Mouse (Mus musculus) liver, embryonic 11.5 days (tissue): Measurements from ENCODE around the gene Cdc37l1. TPM values are rescaled to one million over a fixed set of nuclear protein-coding genes. Genes with fewer than 3 reads are reported as not detected.

ENCODE experiments used
- ATAC-seq: fragments of 200-750 bp; cut with Nextera tagmentation; replicated peaks from 2 replicates; pipeline ENCODE4 v1.8.0; 2017; ENCODE audit warnings: moderate number of reproducible peaks, mild to moderate bottlenecking, moderate TSS enrichment, moderate library complexity; ENCODE audit not compliant: low FRiP score
- DNase-seq: peaks from one replicate; pipeline ENCODE4 v3.0.0-alpha.2; 2017; ENCODE audit warnings: low spot score
- H3K27ac ChIP-seq: fragments of 300-500 bp; sonication (generic); 2 replicates; pipeline ENCODE4 v1.5.1; 2014; ENCODE audit warnings: mild to moderate bottlenecking, low read depth, low read length, control low read depth
- H3K27me3 ChIP-seq: fragments of 300-500 bp; sonication (generic); replicated peaks from 2 replicates; pipeline ENCODE4 v1.6.1; 2014; ENCODE audit warnings: low read length, mixed read lengths; ENCODE audit not compliant: control insufficient read depth, insufficient read depth
- H3K36me3 ChIP-seq: fragments of 300-500 bp; sonication (generic); 2 replicates; pipeline ENCODE4 v1.6.1; 2014; ENCODE audit warnings: mild to moderate bottlenecking, low read length, moderate library complexity, mixed read lengths; ENCODE audit not compliant: control insufficient read depth, insufficient read depth
- H3K4me1 ChIP-seq: fragments of 300-500 bp; sonication (generic); replicated peaks from 2 replicates; pipeline ENCODE4 v1.6.1; 2014; ENCODE audit warnings: low read length, mixed read lengths; ENCODE audit not compliant: control insufficient read depth, insufficient read depth
- H3K4me2 ChIP-seq: fragments of 300-500 bp; sonication (generic); 2 replicates; pipeline ENCODE4 v1.6.1; 2014; ENCODE audit warnings: mild to moderate bottlenecking, control low read depth, moderate library complexity
- H3K4me3 ChIP-seq: fragments of 300-500 bp; sonication (generic); 2 replicates; pipeline ENCODE4 v1.5.1; 2014; ENCODE audit warnings: low read depth, low read length, control low read depth
- H3K9ac ChIP-seq: fragments of 300-500 bp; sonication (generic); 2 replicates; pipeline ENCODE4 v1.6.1; 2014; ENCODE audit warnings: low read depth, low read length, control low read depth
- H3K9me3 ChIP-seq: fragments of 300-500 bp; sonication (generic); 2 replicates; pipeline ENCODE4 v1.6.1; 2016; ENCODE audit warnings: low read length, inconsistent platforms, mixed read lengths; ENCODE audit not compliant: control insufficient read depth
- WGBS: fragments of 180-500 bp; shearing (Covaris S2); extraction: QIAGEN DNeasy Blood & Tissue Kit; methylation state at CpG from one replicate; pipeline ENCODE4 v1.1.7; 2014; 5-methylcytosine and 5-hydroxymethylcytosine counted together
- polyA plus RNA-seq: library from polyadenylated mRNA; unstranded; fragments of >200 nt; fragmentation: Nextera tagmentation; extraction: Ambion mirVana; gene quantifications from 2 replicates; pipeline ENCODE4 v1.2.1, GENCODE M21; 2014

Cdc37l1 gene
- 27.9 and 29.6 TPM in 2 replicates for polyA plus RNA-seq

DNA sequence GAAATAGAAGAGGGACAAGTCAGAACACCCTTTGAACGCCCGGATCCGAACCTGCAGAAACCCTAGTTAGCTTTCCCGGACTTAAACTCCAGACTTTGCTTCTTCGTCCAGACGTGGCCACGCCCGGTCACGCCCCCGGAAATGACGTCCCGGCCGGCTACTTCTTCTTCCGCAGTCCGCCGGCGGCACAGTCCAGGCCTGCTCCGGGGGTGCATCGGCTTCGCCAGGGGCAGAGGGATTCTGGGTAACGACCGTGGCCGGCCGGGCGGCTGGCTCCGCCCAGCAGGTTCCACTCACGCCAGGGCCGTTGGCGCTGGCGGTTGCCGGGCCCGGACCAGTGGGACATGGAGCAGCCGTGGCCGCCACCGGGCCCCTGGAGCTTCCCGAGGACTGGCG lies at the start of gene Cdc37l1:
Gene Cdc37l1, plus strand, starts transcription at position 159 of the 396 bp plus-strand sequence.
- Histone ChIP-seq H3K4me2 (peak within 1 kb of the TSS; percentile 86), H3K4me3 (peak within 1 kb of the TSS; percentile 84), H3K4me1 (peaks cover 12% of the 10 kb centered on the region), H3K9ac (peak within 1 kb of the TSS; percentile 92), H3K9me3 (no peaks in the 10 kb centered on the region), H3K27ac (peak within 1 kb of the TSS; percentile 80), H3K36me3 (peaks cover 7% of the 10 kb centered on the region; the same call in 1 of the 2 replicates), H3K27me3 (no peaks in the 10 kb centered on the region)
- WGBS = under 1% methylated on average over 37 of the region's 37 CpGs
- ATAC-seq (peak; percentile 99), DNase-seq (peak; percentile 99)

GRCm38 (mm10) chr19:28941271-28941670 lies 48.9 kb upstream of the Cdc37l1 start:
- no peaks in the 10 kb centered on the region for H3K27me3 ChIP-seq
- no peak overlapping the region for H3K4me3 ChIP-seq
- H3K4me2 ChIP-seq = no peak overlapping the region
- 67% methylated on average over 4 of the region's 4 CpGs for WGBS
- H3K36me3 ChIP-seq = no peaks in the 10 kb centered on the region
- no peak overlapping the region for H3K27ac ChIP-seq
- no peaks in the 10 kb centered on the region for H3K9me3 ChIP-seq
- 0 out of 2 replicates have a peak, but pooled peaks cover 3% of the 10 kb centered on the region for H3K4me1 ChIP-seq
- DNase-seq (no peak), ATAC-seq (no peak)
- H3K9ac ChIP-seq = no peak overlapping the region

DNA sequence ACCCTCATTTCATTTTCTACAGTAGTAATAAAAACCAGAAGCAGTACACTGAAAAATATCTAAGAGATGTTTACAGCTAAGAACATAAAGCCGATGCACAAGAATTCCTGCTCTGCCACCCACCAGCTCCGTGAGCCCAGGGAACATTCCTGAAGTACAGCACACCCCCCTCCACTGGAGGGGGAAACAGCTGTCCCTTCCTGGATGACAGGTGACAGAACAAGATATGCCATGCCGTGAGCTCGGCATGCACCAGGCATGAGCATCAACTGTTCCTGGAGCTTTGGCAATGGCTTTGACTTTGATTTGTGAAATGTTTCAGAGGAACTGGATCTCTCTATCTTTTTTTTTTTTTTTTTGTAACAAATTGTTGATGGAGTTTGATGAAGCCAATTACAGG lies 43.4 kb upstream of the Cdc37l1 start:
- DNase-seq (no peak), ATAC-seq (no peak)
- 46% methylated on average over 4 of the region's 4 CpGs for WGBS
- H3K4me3 ChIP-seq = no peak overlapping the region
- H3K36me3 ChIP-seq = no peaks in the 10 kb centered on the region
- H3K4me2 ChIP-seq = no peak overlapping the region
- no peak overlapping the region for H3K9ac ChIP-seq
- no peak overlapping the region for H3K27ac ChIP-seq
- no peaks in the 10 kb centered on the region for H3K9me3 ChIP-seq
- no peaks in the 10 kb centered on the region for H3K4me1 ChIP-seq
- H3K27me3 ChIP-seq = no peaks in the 10 kb centered on the region; the same call in 1 of the 2 replicates

- Histone ChIP-seq H3K9me3 (no peaks in the 10 kb centered on the region), H3K27ac (no peak overlapping the region), H3K36me3 (no peaks in the 10 kb centered on the region), H3K4me1 (no peaks in the 10 kb centered on the region), H3K4me3 (no peak overlapping the region), H3K9ac (no peak overlapping the region), H3K4me2 (no peak overlapping the region), H3K27me3 (no peaks in the 10 kb centered on the region; the same call in 1 of the 2 replicates)
- 27% methylated on average over 2 of the region's 2 CpGs for WGBS
- ATAC-seq (no peak), DNase-seq (no peak)
These were observed 42.8 kb upstream of the Cdc37l1 start for GRCm38 (mm10) chr19:28947311-28947710.

DNA sequence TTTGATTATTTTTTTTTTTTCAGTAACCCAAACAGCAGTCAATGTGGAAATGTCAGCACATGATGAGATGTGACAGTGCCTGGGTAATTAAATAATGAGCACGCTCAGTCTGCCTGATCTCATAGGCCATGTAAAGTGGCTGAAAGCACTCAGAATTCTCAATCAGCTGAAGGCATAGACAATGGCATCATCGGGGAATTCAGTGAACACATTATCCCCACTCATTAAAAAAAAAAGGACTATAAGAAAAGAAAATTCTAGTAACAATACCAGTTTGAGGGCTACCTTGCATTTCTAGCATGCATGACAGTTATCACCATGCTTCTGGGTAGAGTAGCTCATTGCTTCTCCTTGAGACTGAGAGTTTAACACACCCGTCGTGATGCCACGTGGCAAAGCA lies 38.9 kb upstream of the Cdc37l1 start:
- Histone ChIP-seq H3K9ac (no peak overlapping the region), H3K36me3 (no peaks in the 10 kb centered on the region), H3K9me3 (no peaks in the 10 kb centered on the region), H3K4me2 (no peak overlapping the region), H3K4me1 (no peaks in the 10 kb centered on the region), H3K4me3 (no peak overlapping the region), H3K27me3 (no peaks in the 10 kb centered on the region; the same call in 1 of the 2 replicates), H3K27ac (no peak overlapping the region)
- DNase-seq (no peak), ATAC-seq (no peak)
- 81% methylated on average over 5 of the region's 5 CpGs for WGBS

DNA sequence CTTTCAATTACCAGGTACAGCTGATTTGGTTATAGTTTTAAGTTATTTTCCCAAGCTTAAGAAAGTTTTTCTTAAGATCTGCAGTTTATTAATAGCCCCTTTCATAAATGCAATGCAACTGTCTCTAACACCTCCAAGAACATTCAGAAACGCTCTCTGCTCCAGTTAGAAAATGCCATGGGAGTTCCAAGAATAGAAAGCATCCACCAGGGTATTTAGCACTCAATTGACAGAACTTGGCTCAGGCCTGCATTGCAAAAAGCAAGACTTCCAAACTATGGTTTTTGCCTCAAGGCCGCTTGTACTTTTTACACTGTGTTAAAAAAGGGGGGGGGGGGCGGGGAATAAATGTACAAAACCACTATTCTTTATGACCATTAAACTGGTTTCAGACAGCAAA lies 27.0 kb upstream of the Cdc37l1 start:
- no peak overlapping the region for H3K9ac ChIP-seq
- WGBS = 52% methylated on average over 3 of the region's 3 CpGs
- peaks cover 7% of the 10 kb centered on the region for H3K4me1 ChIP-seq
- H3K36me3 ChIP-seq = no peaks in the 10 kb centered on the region
- no peak overlapping the region for H3K4me3 ChIP-seq
- DNase-seq = no peak
- ATAC-seq = no peak
- H3K9me3 ChIP-seq = no peaks in the 10 kb centered on the region
- H3K4me2 ChIP-seq = peak overlapping the region; percentile 97; the same call in 1 of the 2 replicates
- no peaks in the 10 kb centered on the region for H3K27me3 ChIP-seq
- no peak overlapping the region for H3K27ac ChIP-seq

- 8% methylated on average over 4 of the region's 4 CpGs for WGBS
- no peaks in the 10 kb centered on the region for H3K27me3 ChIP-seq
- no peak overlapping the region for H3K9ac ChIP-seq
- no peaks in the 10 kb centered on the region for H3K36me3 ChIP-seq
- no peak for DNase-seq
- no peak overlapping the region for H3K27ac ChIP-seq
- no peaks in the 10 kb centered on the region for H3K9me3 ChIP-seq
- peaks cover 7% of the 10 kb centered on the region for H3K4me1 ChIP-seq
- peak overlapping the region; percentile 89 for H3K4me3 ChIP-seq
- ATAC-seq = no peak
- peak overlapping the region; percentile 97 for H3K4me2 ChIP-seq
These were observed 26.7 kb upstream of the Cdc37l1 start for GRCm38 (mm10) chr19:28963513-28963841.

- Histone ChIP-seq H3K9me3 (no peaks in the 10 kb centered on the region), H3K9ac (peak within 1 kb of the TSS; percentile 79), H3K27ac (no peak within 1 kb of the TSS), H3K36me3 (no peaks in the 10 kb centered on the region), H3K4me3 (peak within 1 kb of the TSS; percentile 89), H3K4me2 (peak within 1 kb of the TSS; percentile 97), H3K4me1 (peaks cover 7% of the 10 kb centered on the region), H3K27me3 (no peaks in the 10 kb centered on the region)
- peak; percentile 80 for ATAC-seq
- DNase-seq = peak; percentile 76
- under 1% methylated on average over 72 of the region's 73 CpGs for WGBS
These were observed 26.2 kb upstream of the Cdc37l1 start, which contains the start of gene Plpp6 for GRCm38 (mm10) chr19:28963842-28964551. Plpp6 (plus strand) TSS chr19:28963953.

DNA sequence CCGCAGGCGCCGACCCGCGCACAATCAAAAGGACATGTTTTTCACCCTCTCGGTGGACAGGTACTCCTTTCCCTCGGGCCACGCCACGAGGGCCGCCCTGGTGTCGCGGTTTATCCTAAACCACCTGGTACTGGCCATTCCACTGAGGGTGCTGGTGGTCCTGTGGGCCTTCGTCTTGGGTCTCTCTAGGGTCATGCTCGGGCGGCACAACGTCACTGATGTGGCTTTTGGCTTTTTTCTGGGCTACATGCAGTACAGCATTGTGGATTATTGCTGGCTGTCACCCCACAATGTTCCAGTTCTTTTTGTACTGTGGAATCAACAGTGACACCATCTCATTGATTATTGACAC lies 25.6 kb upstream of the Cdc37l1 start:
- Histone ChIP-seq H3K27ac (no peak overlapping the region), H3K9ac (peak overlapping the region; percentile 79), H3K36me3 (no peaks in the 10 kb centered on the region), H3K4me1 (peaks cover 7% of the 10 kb centered on the region), H3K27me3 (no peaks in the 10 kb centered on the region), H3K4me3 (peak overlapping the region; percentile 89), H3K9me3 (no peaks in the 10 kb centered on the region), H3K4me2 (peak overlapping the region; percentile 97)
- WGBS = 11% methylated on average over 16 of the region's 16 CpGs
- peak; percentile 36 for ATAC-seq
- DNase-seq = no peak
